Mouse (Mus musculus): ENCODE measurements around the gene Aak1.

Aak1 gene

GRCm38 (mm10) chr6:86848915-86849644, at the start of gene Aak1:
TSS of gene Aak1 (plus strand) at chr6:86849517.
- peak; percentile 94 for DNase-seq (ENCODE audit: low spot score)

GRCm38 (mm10) chr6:86800467-86800866, 48.9 kb upstream of the Aak1 start:
- DNase-seq (ENCODE audit: low spot score), result no peak

GRCm38 (mm10) chr6:86801431-86801830, 47.9 kb upstream of the Aak1 start:
- DNase-seq (ENCODE audit: low spot score), result no peak

DNA sequence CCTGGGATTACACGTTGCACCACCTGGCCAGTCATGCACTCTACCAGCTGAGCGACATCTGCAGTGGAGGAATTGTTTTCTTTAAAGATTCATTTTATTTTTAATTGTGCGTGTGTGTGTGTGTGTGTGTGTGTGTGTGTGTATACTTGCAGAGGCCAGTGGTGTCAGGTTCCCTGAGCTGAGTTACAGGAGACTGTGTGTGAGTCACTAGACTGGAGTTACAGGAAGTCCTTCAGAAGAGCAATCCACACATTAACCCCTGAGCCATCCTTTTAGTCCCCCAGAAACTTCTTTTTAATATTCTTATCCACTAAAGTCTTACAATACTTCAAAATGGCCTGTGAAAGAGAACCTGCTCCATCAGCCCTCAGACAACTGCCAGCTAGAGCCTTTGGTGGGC, 44.7 kb upstream of the Aak1 start:
- no peak for DNase-seq (ENCODE audit: low spot score)

- DNase-seq (ENCODE audit: low spot score), result peak; percentile 80
These were observed 42.7 kb upstream of the Aak1 start for GRCm38 (mm10) chr6:86806455-86807086.

- DNase-seq (ENCODE audit: low spot score), result no peak
These were observed 36.4 kb upstream of the Aak1 start for GRCm38 (mm10) chr6:86812919-86813318.

GRCm38 (mm10) chr6:86813341-86813740, 36.0 kb upstream of the Aak1 start:
- peak; percentile 87 for DNase-seq (ENCODE audit: low spot score)

- DNase-seq (ENCODE audit: low spot score), result no peak
These were observed 34.4 kb upstream of the Aak1 start for GRCm38 (mm10) chr6:86814926-86815325.

GRCm38 (mm10) chr6:86815436-86815835, 33.9 kb upstream of the Aak1 start:
- DNase-seq (ENCODE audit: low spot score), result no peak

GRCm38 (mm10) chr6:86816586-86816985, 32.7 kb upstream of the Aak1 start:
- DNase-seq (ENCODE audit: low spot score), result no peak

- DNase-seq (ENCODE audit: low spot score), result no peak
These were observed 30.4 kb upstream of the Aak1 start for GRCm38 (mm10) chr6:86818914-86819313.

DNA sequence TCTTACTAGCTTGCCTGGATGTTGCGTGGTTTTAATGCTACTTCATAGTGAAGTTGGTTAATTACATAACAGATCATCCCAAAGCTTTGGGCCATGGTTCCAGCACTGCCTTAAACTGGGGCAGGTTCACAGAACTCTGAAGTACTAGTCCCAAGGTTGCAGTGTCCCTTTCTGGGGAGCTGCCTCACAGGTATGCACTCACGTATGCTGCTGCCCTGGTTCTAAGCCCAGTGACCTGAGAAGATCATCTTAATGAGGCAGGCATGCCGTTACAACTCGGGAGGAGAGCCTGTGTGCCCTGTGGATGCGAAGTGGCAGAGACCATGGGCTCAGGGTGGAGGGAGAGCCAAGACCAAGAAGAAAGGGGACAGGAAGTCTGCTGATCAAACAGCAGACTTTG, 29.4 kb upstream of the Aak1 start:
- no peak for DNase-seq (ENCODE audit: low spot score)

GRCm38 (mm10) chr6:86820690-86821089, 28.6 kb upstream of the Aak1 start:
- no peak for DNase-seq (ENCODE audit: low spot score)

GRCm38 (mm10) chr6:86822285-86823050, 26.8 kb upstream of the Aak1 start:
- DNase-seq (ENCODE audit: low spot score), result peak; percentile 68

DNA sequence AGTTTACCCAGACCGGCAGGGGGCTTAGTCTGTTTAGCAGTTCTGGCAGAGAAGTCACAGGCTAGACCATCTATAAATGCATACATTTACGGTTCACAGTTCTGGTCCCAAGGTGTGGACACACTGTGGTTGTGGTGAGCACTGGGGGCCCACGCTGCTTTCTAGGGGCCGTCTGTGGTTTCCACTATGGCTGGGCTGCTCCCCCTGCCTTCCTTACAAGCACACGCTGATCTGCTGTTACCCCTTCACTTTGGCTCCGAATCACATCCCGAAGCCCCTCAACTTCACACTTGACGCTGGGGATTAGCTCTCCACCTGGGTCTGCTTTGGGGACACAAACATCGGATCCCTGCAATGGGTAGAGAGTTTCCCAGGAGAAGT, 26.3 kb upstream of the Aak1 start:
- DNase-seq (ENCODE audit: low spot score), result no peak

DNA sequence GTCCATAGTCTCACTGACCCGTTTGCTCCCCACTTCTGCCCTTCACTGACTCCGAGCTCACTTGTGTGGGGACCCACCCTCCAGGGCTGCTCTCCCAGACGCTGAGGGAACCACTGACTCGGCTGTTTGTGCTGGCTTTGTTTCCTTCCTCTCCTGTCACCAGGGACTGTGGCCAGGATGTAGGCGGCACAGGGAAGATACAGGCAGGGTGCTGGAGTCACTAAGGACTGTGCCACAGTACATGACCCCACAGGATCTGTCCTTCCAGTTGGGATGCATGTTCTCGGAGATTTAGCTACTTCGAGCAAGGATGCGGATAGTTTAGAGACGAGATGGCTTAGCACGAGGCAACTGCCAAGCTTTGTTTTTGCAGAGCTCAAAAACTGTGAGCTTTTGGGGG, 25.5 kb upstream of the Aak1 start:
- no peak for DNase-seq (ENCODE audit: low spot score)

DNA sequence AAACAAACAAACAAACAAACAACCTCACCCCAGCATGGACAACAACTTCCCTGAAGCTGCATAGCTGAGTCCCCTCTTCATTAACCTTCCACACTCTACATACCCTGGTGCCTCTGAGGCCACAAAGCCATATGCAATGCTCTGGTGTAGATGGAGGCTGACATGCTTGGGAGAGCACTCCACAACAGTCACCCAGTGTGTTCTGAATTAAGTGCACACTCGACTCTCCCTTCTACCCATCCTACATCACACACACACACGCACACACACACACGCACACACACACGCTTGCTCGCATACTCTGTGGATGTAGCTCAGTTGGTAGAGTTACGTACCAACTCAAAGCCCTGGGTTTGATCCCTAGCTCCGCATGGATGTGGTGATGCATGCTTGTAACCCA, 24.9 kb upstream of the Aak1 start:
- no peak for DNase-seq (ENCODE audit: low spot score)

GRCm38 (mm10) chr6:86827432-86827831, 21.9 kb upstream of the Aak1 start:
- DNase-seq (ENCODE audit: low spot score), result no peak

GRCm38 (mm10) chr6:86829768-86830167, 19.5 kb upstream of the Aak1 start:
- no peak for DNase-seq (ENCODE audit: low spot score)

- DNase-seq (ENCODE audit: low spot score), result no peak
These were observed 18.4 kb upstream of the Aak1 start for GRCm38 (mm10) chr6:86830738-86831500.

DNA sequence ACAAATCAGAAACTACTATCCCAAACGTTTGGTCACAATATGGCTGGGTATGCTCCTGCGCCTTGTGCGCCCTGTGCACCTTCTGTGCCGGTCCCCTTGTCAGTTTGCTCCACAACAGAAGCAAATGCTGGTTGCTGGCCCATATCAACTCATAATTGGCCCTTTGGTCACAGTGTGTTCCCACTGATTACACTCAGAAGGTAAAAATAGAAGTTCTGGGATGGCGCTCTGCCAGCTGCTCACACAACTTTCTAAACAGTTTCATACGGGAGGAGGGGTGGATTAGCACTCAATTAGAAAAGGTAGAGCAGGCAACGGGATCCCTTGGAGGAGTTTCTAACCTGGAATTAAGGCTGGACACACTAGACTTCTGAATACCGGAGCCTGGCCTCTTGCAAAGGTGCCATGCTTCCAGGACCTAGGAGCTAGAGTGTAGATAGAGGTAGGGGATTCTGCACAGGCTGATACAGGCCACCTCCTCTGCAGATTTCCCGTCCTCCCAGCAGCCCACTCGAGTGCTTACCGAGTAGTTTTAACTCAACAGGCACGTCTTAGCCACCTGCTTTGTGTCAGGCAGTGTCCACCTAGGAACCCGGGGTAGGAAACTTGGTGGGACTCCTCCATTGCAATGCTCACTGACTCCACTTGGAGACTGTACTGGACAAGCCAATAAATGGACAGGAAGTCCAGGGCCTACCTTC, 16.4 kb upstream of the Aak1 start:
- DNase-seq (ENCODE audit: low spot score), result peak; percentile 85

DNA sequence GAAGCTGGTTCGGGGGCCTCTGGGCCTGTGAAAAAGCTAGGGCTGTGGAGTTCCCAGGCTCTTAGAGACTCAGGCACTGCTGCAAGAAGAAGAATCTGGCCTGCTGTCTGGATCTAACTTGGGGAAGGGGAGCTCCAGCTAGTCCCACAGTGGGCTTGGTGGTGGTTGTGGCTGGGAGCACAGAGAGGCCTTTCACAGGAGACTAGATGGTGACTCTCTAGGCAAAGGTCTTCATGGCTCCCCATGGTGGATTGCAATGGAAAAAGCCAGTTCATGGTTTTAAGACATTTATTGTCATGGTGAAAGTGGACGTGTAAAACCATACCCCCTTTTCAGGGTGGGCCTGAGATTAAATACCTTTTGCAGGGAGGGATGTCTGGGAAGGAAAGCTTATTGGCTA, 10.2 kb upstream of the Aak1 start:
- no peak for DNase-seq (ENCODE audit: low spot score)

Measured in testis, postnatal 10 days (tissue).